In the genomic region with DNA sequence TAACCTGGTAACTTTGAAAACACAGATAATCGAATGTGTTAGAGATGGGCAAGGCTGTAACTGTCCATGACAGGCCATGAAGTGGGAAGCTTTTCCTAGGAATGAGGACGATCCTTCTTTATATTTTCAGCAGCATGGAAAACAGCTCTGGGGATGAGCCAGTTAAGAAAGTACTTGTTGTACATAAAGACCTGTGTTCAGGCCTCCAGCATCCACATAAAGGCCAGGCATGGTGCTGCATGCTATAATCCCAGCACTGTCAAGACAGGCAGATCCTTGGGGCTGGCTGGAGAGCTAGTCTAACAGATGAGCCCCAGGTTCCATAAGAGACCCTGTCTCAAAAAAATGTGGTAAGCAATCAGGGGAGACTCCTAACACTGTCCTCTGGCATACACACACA, we compare ENCODE assay signal across 16 mouse cellular contexts.
"Had no signal": no experiment of that assay in that cellular context is flagged by ENCODE, and none has a peak within 500 bp of the region (broad histone marks: within the 10 kb centered on the region; RNA-seq: fewer than 3 reads in every experiment).

No protein-coding gene starts in this region.

- DNase-seq: retina, postnatal 1 day; right cerebral cortex, adult 18-20 months; right cerebral cortex, postnatal 14 days; right cerebral cortex, postnatal 25 days; right cerebral cortex, postnatal 4 days; spleen, adult 18-20 months; thymus, adult 18-20 months; thymus, adult 2 months; thymus, postnatal 14 days; thymus, postnatal 25 days; thymus, postnatal 36 days; thymus, postnatal 4 days had no signal

- H3K27ac ChIP-seq: neural tube, embryonic 13.5 days; neural tube, embryonic 15.5 days; stomach, embryonic 15.5 days; stomach, postnatal 0 days had no signal

- H3K4me1 ChIP-seq: neural tube, embryonic 15.5 days; stomach, embryonic 15.5 days had no signal

- H3K27me3 ChIP-seq: neural tube, embryonic 13.5 days; neural tube, embryonic 15.5 days; stomach, embryonic 15.5 days had no signal

- H3K4me2 ChIP-seq: neural tube, embryonic 13.5 days; neural tube, embryonic 15.5 days; stomach, embryonic 15.5 days had no signal

- H3K36me3 ChIP-seq: neural tube, embryonic 13.5 days; neural tube, embryonic 15.5 days; stomach, embryonic 15.5 days had no signal

- H3K4me3 ChIP-seq: neural tube, embryonic 13.5 days; neural tube, embryonic 15.5 days; stomach, embryonic 15.5 days had no signal

- H3K9ac ChIP-seq: neural tube, embryonic 13.5 days; neural tube, embryonic 15.5 days; stomach, embryonic 15.5 days had no signal

- H3K9me3 ChIP-seq: neural tube, embryonic 13.5 days; neural tube, embryonic 15.5 days; stomach, embryonic 15.5 days had no signal
